Mouse (Mus musculus) ES-Bruce4 (cell line): ENCODE measurements around the gene Hist1h2ad. TPM values are rescaled to one million over a fixed set of nuclear protein-coding genes. Genes with fewer than 3 reads are reported as not detected.
"Not testable (repeated sequence)": the region's sequence is repeated elsewhere in the genome, so short reads cannot be mapped to it uniquely, and the experiment has no call there.

Source experiments
- H3K27ac ChIP-seq: 2 replicates; pipeline ENCODE4 v1.5.1; 2012; ENCODE audit warnings: low read length, inconsistent platforms; ENCODE audit not compliant: insufficient read depth
- H3K27me3 ChIP-seq: 2 replicates; pipeline ENCODE4 v1.6.1; 2012; ENCODE audit warnings: mild to moderate bottlenecking, low read length, inconsistent platforms; ENCODE audit not compliant: control insufficient read depth, poor library complexity, insufficient read depth, severe bottlenecking
- H3K36me3 ChIP-seq: 2 replicates; pipeline ENCODE4 v1.6.1; 2012; ENCODE audit warnings: inconsistent platforms, mild to moderate bottlenecking, low read length, moderate library complexity; ENCODE audit not compliant: control insufficient read depth, poor library complexity, insufficient read depth, severe bottlenecking
- H3K4me1 ChIP-seq: one replicate; pipeline ENCODE4 v1.8.1; 2011; ENCODE audit warnings: low read length; ENCODE audit not compliant: control insufficient read depth, insufficient read depth
- H3K4me3 ChIP-seq: 2 replicates; pipeline ENCODE4 v1.5.1; 2011; ENCODE audit warnings: low read depth, mild to moderate bottlenecking, low read length
- H3K9ac ChIP-seq: 2 replicates; pipeline ENCODE4 v1.6.1; 2012; ENCODE audit warnings: low read depth, mild to moderate bottlenecking, inconsistent platforms; ENCODE audit not compliant: poor library complexity, severe bottlenecking
- H3K9me3 ChIP-seq: replicated peaks from 2 replicates; pipeline ENCODE4 v1.6.1; 2012; ENCODE audit warnings: mild to moderate bottlenecking, low read length, inconsistent platforms; ENCODE audit not compliant: control insufficient read depth, poor library complexity, insufficient read depth, severe bottlenecking
- CTCF ChIP-seq: IDR thresholded peaks from one replicate; pipeline ENCODE4 v1.8.1; 2011; ENCODE audit warnings: low read depth, low read length
- EP300 ChIP-seq: IDR thresholded peaks from 2 replicates; pipeline ENCODE4 v1.6.1; 2011; ENCODE audit warnings: low read depth, low read length; ENCODE audit not compliant: insufficient read depth
- POLR2A ChIP-seq: IDR thresholded peaks from one replicate; pipeline ENCODE4 v1.8.1; 2011; ENCODE audit warnings: low read length; ENCODE audit not compliant: insufficient read depth
- polyA plus RNA-seq: library from polyadenylated mRNA; stranded (reverse); fragments of >200 nt; gene quantifications from 2 replicates; pipeline ENCODE4 v1.2.4, GENCODE M21; 2011; ENCODE audit warnings: low read depth; ENCODE audit not compliant: missing spikeins, insufficient read depth, insufficient read length

Gene Hist1h2ad
- polyA plus RNA-seq, 1 experiment, result 2.0 TPM

DNA sequence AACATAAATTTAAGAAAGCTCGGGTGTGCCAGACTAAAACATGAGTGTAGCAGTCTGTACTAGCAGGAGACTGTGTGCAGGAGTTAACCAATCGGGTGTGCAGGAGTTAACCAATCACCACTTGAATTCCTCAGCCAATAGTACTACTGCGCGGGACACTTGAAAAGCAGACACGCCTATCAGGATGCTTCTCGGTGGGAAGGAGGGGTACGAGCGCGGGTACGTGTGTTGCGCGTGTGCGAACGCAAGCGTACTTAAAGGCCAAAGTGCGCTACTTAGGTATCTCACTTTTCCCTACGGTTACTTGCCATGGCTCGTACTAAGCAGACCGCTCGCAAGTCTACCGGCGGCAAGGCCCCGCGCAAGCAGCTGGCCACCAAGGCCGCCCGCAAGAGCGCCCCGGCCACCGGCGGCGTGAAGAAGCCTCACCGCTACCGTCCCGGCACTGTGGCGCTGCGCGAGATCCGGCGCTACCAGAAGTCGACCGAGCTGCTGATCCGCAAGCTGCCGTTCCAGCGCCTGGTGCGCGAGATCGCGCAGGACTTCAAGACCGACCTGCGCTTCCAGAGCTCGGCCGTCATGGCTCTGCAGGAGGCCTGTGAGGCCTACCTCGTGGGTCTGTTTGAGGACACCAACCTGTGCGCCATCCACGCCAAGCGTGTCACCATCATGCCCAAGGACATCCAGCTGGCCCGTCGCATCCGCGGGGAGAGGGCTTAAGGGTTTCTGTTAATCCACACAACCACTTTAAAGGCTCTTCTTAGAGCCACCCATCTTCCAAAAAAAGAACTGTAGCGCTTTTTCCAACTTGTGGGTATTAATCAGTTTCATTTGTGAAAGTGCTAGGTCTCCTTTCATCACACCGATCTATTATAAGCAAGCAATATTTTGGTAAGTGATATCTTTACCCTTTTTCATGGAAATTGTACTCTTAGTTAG lies 38.8 kb upstream of the Hist1h2ad start, which contains the start of gene Hist1h3g:
TSS of gene Hist1h3g (plus strand) at position 286 of the 939 bp plus-strand sequence.
- H3K27ac ChIP-seq, result peak within 1 kb of the TSS; percentile 99
- not testable (repeated sequence) for H3K9me3 ChIP-seq, H3K4me1 ChIP-seq, H3K27me3 ChIP-seq, H3K36me3 ChIP-seq
- H3K9ac ChIP-seq, result peak within 1 kb of the TSS; percentile 99
- H3K4me3 ChIP-seq, result peak within 1 kb of the TSS; percentile 75
- TF ChIP-seq EP300 (0 out of 2 replicates have a peak, but pooled peaks have one; percentile 56), POLR2A (peak; percentile 97)

DNA sequence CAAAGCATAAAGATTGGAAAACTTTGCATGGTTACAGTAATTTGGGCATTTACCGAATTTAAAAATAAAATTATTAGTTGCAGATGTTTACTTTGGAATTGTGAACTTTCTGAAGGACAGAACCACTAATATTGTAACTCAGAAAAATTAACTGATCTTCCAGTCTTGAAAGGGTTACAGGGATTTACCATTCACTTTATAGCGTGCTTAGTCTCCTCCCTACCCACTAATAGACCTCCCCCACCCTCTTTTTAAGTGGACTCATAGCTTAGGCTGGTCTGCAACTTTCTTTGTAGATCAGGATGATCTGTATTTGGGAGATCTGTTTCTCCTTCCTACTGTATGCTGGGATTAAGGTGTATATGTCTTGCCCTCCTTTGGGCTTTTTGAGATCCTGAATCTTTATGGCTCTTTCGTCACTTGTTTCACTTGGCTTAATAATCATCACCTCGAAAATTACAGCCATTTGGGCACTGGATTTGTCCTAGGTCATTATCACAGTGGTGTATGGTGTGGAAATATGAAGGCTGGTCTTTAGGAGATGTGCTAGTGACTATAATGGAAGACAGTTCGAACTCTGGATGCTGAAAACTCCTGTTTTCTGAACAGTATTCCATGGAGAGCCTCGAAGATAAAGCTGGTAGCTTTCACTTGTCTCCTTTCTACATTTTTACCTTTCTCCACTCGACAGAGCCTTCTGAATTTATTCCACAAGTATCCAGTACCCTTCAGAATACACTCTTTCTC lies 37.9 kb upstream of the Hist1h2ad start:
- peak overlapping the region; percentile 75 for H3K27ac ChIP-seq
- no peaks in the 10 kb centered on the region for H3K9me3 ChIP-seq
- H3K27me3 ChIP-seq, result no peaks in the 10 kb centered on the region
- H3K4me1 ChIP-seq, result peaks cover 1% of the 10 kb centered on the region
- peak overlapping the region; percentile 86 for H3K9ac ChIP-seq
- no peaks in the 10 kb centered on the region for H3K36me3 ChIP-seq
- TF ChIP-seq EP300 (no peak), CTCF (no peak), POLR2A (no peak)
- H3K4me3 ChIP-seq, result peak overlapping the region; percentile 18; the same call in 1 of the 2 replicates

DNA sequence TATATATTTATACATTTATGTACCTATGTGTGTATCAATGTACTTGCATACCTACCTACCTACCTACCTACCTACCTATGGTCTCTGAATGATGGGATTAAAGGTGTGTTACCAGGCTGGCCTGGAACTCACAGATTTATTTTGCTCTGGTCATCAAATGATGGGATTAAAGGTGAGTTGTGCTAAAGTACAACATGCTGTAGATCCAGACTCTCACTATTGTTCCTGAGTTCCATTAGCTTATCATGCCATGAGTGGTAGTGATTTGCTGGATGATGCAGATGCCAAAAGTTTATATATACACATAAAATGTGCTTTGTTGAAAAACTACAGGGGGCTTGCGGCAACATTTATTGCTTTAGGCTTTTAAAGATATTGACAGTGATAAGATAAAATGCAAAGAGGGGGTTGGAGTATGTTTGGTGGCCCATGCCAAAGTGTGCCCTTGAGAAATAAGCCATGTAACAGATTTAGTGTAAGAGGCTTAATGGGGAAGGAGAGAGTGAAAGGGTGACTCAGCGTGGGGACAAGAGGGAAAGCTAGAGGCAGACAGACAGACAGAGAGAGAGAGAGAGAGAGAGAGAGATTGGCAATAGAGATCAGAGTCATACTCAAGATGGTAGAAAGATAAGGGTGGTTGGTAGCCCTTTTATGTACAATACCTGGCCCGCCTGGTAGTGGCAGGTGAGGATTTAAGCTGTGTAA lies 37.0 kb upstream of the Hist1h2ad start:
- no peak overlapping the region for H3K27ac ChIP-seq

DNA sequence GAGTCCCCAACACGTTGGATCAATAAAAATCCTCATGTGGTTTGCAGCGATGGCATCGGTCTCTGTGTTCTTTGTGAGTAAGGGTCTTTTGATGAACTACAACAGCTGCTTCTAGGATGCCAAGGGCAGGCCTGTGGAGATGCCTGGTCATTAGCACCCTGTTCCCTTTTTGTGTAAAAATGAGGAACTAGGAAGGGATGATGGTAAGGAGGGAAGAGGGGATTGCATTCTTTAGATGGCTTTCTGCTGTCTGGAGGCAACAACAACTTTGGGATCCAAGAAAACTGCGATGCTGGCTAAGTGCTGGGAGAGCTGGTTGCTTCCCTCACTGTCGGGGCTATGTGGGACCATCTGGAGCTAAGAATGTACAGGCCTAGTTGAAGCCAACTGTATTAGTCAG lies 35.9 kb upstream of the Hist1h2ad start:
- no peaks in the 10 kb centered on the region for H3K27me3 ChIP-seq
- H3K9me3 ChIP-seq, result no peaks in the 10 kb centered on the region
- no peak overlapping the region for H3K9ac ChIP-seq
- TF ChIP-seq CTCF (no peak), EP300 (no peak), POLR2A (no peak)
- H3K4me1 ChIP-seq, result peaks cover 1% of the 10 kb centered on the region
- H3K36me3 ChIP-seq, result no peaks in the 10 kb centered on the region
- H3K27ac ChIP-seq, result no peak overlapping the region
- no peak overlapping the region for H3K4me3 ChIP-seq

More for the DNA sequence above, 37.0 kb upstream of the Hist1h2ad start:
- H3K4me3 ChIP-seq, result no peak overlapping the region
- peak overlapping the region; percentile 40; the same call in 1 of the 2 replicates for H3K9ac ChIP-seq
- TF ChIP-seq CTCF (no peak), POLR2A (no peak), EP300 (no peak)
- no peaks in the 10 kb centered on the region for H3K9me3 ChIP-seq
- H3K27me3 ChIP-seq, result no peaks in the 10 kb centered on the region
- no peaks in the 10 kb centered on the region for H3K36me3 ChIP-seq
- peaks cover 1% of the 10 kb centered on the region for H3K4me1 ChIP-seq

DNA sequence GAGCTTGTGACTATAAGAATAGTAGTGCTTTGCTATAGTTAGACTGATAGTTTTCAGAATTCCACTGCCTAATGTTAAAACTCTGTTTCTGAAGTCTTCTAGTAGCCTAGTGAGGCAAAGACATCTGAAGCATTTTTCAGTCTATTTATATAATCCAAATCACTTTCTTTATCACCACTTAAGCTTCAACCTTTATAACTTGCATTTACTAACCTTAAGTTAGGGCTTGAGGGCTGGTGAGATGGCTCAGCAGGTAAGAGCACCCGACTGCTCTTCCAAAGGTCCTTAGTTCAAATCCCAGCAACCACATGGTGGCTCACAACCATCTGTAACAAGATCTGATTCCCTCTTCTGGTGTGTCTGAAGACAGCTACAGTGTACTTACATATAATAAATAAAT lies 34.4 kb upstream of the Hist1h2ad start:
- H3K36me3 ChIP-seq, H3K27me3 ChIP-seq, H3K4me3 ChIP-seq, H3K9ac ChIP-seq, H3K9me3 ChIP-seq, H3K4me1 ChIP-seq, H3K27ac ChIP-seq: not testable (repeated sequence)
